Mouse (Mus musculus) stomach, postnatal 0 days (tissue): ENCODE data around the gene Bmpr1a.

ENCODE experiments used
- CTCF ChIP-seq: IDR thresholded peaks from 2 replicates; pipeline ENCODE4 v1.5.1; 2016; ENCODE audit warnings: antibody characterized with exemption, low read depth, mild to moderate bottlenecking, moderate library complexity
- EP300 ChIP-seq: optimal IDR thresholded peaks from 2 replicates; pipeline ENCODE3; 2016; ENCODE audit warnings: antibody characterized with exemption

DNA sequence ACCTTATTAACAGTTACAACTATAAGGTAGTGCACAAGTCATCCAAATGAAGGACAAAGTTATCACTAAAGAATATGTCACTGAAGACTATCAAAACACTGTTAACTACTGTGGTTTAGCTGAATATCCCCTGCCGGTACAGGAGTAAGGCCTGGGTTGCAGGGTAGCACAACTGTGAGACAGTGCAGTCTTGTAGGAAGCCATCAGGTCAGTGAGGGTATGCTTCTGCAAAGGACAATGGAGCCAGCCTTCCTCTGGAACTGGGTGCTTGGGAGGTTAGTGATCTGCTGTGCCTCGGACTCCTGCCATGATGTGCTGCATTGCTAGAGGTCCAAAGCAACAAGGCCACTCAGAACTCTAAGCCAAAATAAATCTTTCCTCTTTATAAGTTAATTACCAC lies 43.8 kb downstream of the Bmpr1a start:
- TF ChIP-seq CTCF (no peak), EP300 (no peak)
